Mouse (Mus musculus) megakaryocyte, embryonic 14.5 days (primary cell): ENCODE results near the gene Enox1.

ENCODE experiments used
- FLI1 ChIP-seq: IDR thresholded peaks from 2 replicates; pipeline ENCODE4 v1.6.1; 2012; ENCODE audit warnings: low read length, inconsistent platforms, mixed read lengths
- GATA1 ChIP-seq: IDR thresholded peaks from 3 replicates; pipeline ENCODE4 v1.6.1; 2012; ENCODE audit warnings: mixed read lengths, low read length, inconsistent platforms, borderline replicate concordance

GRCm38 (mm10) chr14:77456066-77456465 is 299.5 kb downstream of the Enox1 start:
- TF ChIP-seq GATA1 (no peak), FLI1 (no peak)
